Mouse (Mus musculus): ENCODE measurements at regions not wholly inside any gene's neighbourhood (a gene's known extent, or its start where the extent isn't known, plus 50 kb on each side); places are given as distances from the start of the nearest gene placed in this dataset.

- TF ChIP-seq TAL1 (IDR thresholded peaks at IDR 0.05; ENCODE audit: low read length) (no peak), GATA1 (IDR thresholded peaks at IDR 0.05; ENCODE audit: low read length) (no peak)
Measured at GRCm38 (mm10) chr1:190446676-190447075, 276.2 kb upstream of the Prox1 start.

Measured in erythroblast, embryonic 14.5 days (primary cell).